Mouse (Mus musculus) CD4-positive naive resting alpha-beta T cell, adult 76 days (primary cell): Measurements from ENCODE around the gene Jup. TPM values are rescaled to one million over a fixed set of nuclear protein-coding genes. Genes with fewer than 3 reads are reported as not detected.

Experiments
- total RNA-seq: library from RNA; stranded (reverse); gene quantifications from one replicate; pipeline ENCODE4 v1.2.4, GENCODE M21; 2023

The Jup gene
- 8.3 TPM for total RNA-seq

DNA sequence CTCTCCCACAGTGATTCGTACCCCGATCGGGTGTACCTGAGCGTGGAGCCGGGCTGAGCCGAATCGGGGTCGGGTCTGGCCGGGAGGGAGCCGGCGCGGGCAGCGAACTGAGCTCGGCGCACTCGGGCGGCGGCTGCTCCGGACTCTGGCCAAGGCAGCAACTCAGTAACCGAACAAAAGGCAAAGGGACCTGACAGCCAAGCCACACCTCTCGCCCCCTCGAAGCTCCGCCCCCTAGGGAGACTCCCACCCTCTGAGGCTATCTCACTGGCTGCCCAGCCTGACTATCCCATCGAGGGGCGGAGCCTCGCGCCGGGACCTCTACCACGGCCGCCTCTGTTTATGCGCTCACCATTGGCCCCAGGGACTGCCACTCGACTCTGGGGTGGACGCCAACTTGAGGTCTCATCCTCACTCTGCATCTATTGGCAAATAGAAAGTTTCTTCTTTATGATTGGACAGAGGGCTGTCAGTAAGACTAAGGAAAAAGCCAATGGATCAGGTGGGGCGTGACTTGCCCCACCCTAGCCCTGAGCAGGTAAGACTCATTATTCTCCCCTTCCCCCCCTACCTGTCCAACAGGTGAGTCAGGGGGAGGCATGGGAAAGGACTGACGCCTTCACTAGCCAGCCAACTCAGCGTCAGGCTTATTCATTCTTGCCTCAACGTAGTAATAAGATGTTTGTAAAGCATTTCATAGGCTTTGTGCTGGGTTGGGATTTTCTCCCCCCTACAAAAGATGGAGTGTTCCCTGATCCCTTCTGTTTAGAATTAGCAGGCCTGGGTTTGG is at the start of gene Jup:
Gene Jup (minus strand): TSS at position 164 of the 790 bp plus-strand sequence.

DNA sequence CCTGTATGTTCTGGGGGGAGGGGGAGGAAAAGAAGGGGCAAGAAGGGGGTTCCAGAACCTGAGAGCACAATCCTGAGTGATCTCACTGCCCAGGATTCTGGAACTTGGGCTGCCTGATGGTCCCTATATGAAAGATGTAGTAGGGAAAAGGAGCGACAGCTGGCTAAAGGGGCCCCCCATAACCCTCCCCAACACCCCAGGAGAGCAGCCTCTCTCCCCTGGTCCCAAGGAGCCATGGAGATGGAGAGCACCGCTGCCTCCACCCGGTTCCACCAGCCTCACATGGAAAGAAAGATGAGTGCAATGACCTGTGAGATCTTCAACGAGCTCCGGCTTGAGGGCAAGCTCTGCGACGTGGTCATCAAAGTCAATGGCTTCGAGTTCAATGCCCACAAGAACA is 44.2 kb upstream of the Jup start, which contains the start of the genes Nt5c3b and Klhl10:
Gene Nt5c3b (minus strand): TSS at position 12 of the 400 bp plus-strand sequence.
Gene Klhl10 (plus strand): TSS at position 121 of the 400 bp plus-strand sequence.

DNA sequence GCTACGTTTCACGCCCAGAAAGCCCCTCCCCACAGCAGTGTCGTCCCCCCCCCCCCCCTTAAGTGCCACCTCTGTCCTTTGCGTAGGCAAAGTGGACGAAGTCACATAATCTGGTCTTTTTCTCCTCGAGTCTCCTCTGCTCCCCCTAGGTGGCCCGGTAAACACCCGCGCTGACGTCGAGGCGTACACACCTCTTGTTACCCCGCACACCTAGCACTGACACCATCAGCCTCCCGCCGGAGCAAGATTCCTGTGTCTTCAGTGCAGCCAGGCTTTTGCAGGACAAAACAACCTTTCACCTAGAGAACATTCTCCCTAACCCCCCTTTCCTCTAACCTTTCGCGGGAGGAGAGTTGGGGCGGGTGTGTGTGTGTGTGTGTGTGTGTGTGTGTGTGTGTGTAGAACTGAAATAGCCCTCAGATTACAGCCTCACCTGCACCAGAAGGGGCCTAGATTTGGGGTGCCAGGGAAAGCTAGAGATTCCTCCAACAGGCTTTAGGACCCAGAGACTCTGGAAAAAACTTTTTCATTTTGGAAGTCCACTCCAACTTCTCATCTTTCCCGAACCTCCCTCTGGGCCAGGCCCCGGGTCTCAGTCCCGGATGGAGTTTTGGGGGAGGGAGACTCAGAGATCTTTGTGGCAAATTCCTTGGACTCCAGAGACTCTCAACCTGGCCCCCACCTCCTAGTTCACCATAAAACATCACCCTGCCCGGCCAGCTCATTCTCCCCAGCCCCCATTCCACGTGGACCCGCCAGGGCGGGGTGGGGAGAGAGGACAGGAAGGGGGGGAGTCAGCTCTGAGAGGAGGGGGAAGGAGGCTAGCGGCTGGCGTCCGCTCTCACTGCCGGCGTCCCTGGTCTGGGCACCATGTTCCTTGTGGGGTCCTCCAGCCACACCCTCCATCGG is 17.6 kb upstream of the Jup start, which contains the start of gene Fkbp10:
Gene Fkbp10 (plus strand): TSS at position 784 of the 909 bp plus-strand sequence.

DNA sequence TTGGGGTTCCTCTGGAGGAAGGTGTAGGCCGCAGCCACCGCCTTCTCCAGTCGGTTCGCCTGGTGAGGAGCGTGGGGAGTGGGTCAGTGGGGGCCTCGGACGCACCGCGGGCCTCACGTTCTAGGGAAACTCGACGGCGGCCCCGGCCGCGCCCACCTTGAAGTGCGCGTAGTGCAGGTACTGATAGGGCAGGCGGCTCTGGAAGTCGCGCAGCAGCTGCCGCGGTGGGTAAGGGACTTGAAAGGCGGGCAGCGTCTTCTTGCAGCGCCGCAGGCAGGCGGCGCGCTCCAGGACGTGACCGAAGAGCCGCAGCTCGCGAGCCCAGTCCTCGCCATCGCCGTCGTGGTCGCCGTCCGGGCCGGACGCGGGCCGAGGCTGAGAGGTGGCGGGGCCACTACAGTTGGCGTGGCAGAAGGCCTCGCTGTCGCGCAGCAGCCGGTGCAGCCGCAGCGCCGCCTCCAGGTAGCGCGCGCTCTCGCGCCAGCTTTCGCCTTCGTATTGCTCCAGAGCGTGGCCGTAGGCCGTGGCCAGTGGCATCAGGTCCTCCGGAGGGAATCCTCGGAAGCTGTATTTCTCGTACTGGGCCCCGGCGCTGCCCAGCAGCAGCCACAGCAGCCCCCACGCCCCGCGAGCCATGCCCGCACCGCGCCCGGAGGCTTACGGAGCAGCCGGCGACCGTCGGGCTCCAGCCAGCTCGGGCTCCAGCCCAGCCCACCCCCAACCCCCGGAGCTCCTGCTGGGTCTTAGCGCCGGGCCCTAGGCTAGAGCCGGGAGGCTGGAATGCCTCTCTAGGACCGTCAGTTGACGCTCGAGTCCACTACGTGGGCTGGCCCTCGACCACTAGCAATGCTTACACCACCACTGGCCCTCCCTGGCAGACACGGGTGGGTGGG is 16.7 kb upstream of the Jup start, which contains the start of gene P3h4:
Gene P3h4 (minus strand): TSS at position 816 of the 893 bp plus-strand sequence.

DNA sequence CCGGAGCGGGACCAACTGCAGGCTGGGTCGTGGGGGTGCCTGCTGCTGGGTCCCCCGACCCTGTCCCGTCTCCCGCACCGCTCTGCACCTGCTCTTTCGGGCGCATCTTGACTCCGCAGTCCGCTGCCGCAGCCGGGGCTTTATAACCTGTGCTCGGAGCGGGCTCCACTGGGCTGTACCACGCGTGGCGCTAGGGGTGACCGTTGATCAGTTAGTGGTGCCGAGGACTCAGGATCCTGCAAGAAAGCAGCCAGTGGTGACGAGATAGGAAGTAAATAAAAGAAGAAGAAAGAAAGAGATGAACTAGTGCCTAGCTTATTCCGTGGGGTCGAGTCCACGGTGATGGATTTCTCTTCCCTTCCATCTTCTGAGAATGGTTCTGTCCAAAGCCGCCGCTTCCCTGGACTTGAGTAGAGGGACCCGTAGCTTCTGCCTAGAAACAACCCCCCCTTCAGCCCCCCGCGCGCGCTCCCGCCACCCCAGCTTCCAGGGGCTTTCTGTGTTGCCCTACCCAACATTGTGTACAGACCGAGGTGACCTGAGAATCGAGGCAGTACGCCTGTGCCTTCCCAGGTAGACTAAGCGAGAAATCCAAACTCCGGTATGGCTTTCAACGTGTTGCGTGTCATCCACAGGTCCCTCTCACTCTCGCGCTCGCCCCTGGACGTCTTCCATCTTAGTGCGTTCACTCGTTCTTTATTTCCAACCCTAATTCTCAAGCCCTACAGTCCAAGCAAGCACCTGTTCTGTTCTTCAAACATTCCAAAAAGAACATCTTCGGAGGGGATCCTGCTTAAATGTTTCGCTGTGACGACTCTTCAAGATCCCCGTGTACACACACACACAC is 41.4 kb downstream of the Jup start, which contains the start of gene Hap1:
Gene Hap1 (minus strand): TSS at position 157 of the 847 bp plus-strand sequence.

DNA sequence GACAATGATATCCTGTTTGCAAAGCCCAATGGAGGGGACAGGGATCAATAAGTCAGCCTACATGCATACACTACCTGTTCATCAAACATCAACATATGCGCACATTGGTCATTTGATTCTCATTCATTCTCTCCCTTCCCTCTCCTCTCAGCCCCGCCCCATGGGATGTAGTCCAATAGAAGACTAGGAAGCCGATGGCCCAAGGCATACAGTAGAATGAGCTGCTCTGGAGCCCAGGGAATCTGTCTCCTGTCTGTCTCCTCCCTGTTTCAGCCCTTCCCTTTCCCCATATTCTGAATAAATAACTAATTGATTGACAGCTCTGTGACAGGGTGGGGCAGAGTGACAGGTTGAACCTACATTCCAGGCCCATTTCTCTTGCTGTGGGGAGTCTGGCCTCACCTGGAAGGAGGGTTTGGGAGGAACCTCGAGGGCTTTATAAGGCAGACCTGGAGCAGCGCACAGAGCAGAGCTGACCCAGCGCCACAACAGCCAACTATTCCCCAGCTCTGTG is 63.6 kb downstream of the Jup start, which contains the start of gene Gast:
Gene Gast (plus strand): TSS at position 464 of the 514 bp plus-strand sequence.

DNA sequence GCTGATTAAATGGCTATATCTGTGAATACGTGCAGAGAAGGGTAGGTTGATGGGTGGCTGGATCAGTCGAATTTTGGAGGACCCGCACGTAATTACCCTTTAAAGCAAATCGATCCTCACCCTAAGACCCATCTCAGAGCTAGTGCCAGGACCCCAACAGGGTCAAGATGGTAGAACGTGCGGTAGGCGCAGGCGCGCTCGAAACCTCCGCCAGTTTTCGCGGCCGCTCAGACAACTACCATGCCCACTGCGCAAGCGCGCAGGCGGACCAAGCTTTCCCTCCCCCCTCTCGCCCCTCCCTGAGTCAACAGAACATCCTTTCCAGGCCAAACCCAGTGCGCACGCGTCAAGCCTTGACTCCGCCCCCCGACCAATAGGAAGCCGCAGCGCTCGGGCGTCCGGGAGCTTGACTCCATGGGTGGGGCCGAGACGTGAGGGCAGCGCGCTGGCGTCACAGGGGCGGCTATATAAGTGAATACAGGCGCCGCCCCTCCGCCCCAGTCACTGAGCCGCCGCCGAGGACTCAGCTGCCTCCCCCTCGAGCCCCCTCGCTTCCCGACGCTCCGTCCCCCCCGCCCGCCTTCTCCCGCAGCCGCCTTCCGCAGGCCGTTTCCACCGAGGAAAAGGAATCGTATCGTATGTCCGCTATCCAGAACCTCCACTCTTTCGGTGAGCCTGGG is 77.9 kb downstream of the Jup start, which contains the start of gene Eif1:
Gene Eif1 (plus strand): TSS at position 394 of the 680 bp plus-strand sequence.

Other genes starting within 250 kb of the Jup start
- gene Krt19, start 249.1 kb downstream of the Jup start, total RNA-seq, result not detected
- not detected for gene Krt9, start 204.5 kb downstream of the Jup start, total RNA-seq
- gene Krt14, start 190.2 kb downstream of the Jup start, total RNA-seq, result not detected
- gene Krt16, start 148.9 kb downstream of the Jup start, total RNA-seq, result not detected
- not detected for gene Krt17, start 136.7 kb downstream of the Jup start, total RNA-seq
- gene Krt42, start 127.9 kb downstream of the Jup start, total RNA-seq, result not detected
- gene Eif1, start 77.9 kb downstream of the Jup start, total RNA-seq, result 2,467 TPM
- not detected for gene Gast, start 63.4 kb downstream of the Jup start, total RNA-seq
- gene Hap1, start 41.6 kb downstream of the Jup start, total RNA-seq, result 1.2 TPM
- gene P3h4, start 17.1 kb upstream of the Jup start, total RNA-seq, result not detected
- gene Fkbp10, start 17.9 kb upstream of the Jup start, total RNA-seq, result not detected
- 108 TPM for gene Nt5c3b, start 44.0 kb upstream of the Jup start, total RNA-seq
- 1.4 TPM for gene Klhl10, start 44.2 kb upstream of the Jup start, total RNA-seq
- 29.0 TPM for gene Klhl11, start 75.0 kb upstream of the Jup start, total RNA-seq
- 145 TPM for gene Acly, start 130.2 kb upstream of the Jup start, total RNA-seq
- not detected for gene Ttc25, start 147.8 kb upstream of the Jup start, total RNA-seq
- gene Cnp, start 177.1 kb upstream of the Jup start, total RNA-seq, result 98.3 TPM
- 17.2 TPM for gene Nkiras2, start 221.5 kb upstream of the Jup start, total RNA-seq
- 344 TPM for gene Dnajc7, start 222.4 kb upstream of the Jup start, total RNA-seq